Mouse (Mus musculus): ENCODE measurements around the gene Tedc2. TPM values are rescaled to one million over a fixed set of nuclear protein-coding genes. Genes with fewer than 3 reads are reported as not detected.

Tedc2 gene
- total and polyA plus RNA-seq, 3 experiments, result 22.6 to 24.6 TPM; not detected in 1

DNA sequence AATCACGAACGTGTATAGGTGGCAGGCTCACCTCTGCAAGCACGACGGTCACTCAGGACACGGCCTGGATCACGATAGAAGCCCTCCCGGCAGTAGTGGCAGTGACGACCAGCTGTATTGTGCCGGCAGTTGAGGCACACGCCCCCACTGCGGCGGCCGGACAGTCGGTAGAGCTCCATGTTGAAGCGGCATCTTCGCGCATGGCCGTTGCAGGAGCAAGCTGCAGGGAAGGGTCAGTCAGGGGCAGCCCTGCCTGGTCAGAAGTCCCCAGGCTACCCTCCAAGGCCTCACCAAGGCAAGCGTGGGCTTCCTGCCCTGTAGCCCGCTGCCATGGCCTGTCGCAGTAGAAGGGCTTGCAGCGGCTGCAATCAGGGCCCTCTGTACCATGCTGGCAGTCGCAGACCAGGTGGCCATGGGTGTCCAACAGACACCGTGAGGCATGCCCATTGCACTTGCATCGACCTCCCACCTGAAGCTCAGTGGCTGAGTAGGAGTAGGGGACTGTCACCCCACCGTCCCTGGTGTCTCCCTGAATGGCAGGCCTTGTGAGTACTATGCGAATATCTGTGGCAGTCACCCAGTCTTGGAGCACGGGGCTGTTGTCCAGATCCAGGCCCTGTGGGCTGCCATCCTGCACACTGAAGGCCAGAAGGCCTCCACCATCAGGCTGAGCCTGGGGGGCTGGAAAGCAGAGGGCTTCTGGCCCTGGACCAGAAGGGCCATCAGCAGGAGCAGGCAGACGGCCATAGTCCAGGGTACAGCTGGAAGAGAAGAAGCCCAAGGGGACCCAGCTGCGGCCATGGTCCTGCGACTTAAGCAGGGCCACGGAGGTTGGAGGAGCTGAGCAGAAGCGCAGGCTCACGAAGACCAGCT is 12.6 kb downstream of the Tedc2 start:
- DNase-seq (ENCODE audit: low read depth, low spot score), result no peak
- TF ChIP-seq USF1 (IDR thresholded peaks at IDR 0.05; ENCODE audit: low read depth, low read length), result no peak
- TF ChIP-seq MAX (IDR thresholded peaks at IDR 0.05; ENCODE audit: low read length), result no peak
- TF ChIP-seq SIN3A (IDR thresholded peaks at IDR 0.05; ENCODE audit: low read length), result no peak
- no peak for TF ChIP-seq ETS1 (IDR thresholded peaks at IDR 0.05; ENCODE audit: low read depth, low read length)
- TF ChIP-seq ZMIZ1 (IDR thresholded peaks at IDR 0.05; ENCODE audit: low read depth, low read length), result no peak
- TF ChIP-seq TBP (IDR thresholded peaks at IDR 0.05; ENCODE audit: low read depth, low read length), result no peak
- no peak for TF ChIP-seq E2F4 (IDR thresholded peaks at IDR 0.05; ENCODE audit: borderline replicate concordance, low read depth, low read length)
- TF ChIP-seq EP300 (IDR thresholded peaks at IDR 0.05; ENCODE audit: low read depth in 1 of 2, low read length in 2 of 2), result no peak
- TF ChIP-seq KAT2A (conservative IDR thresholded peaks at IDR 0.05; ENCODE audit: low read depth, low read length), result no peak
- no peak for TF ChIP-seq NELFE (IDR thresholded peaks at IDR 0.05; ENCODE audit: low read depth, low read length)
- TF ChIP-seq UBTF (IDR thresholded peaks at IDR 0.05; ENCODE audit: borderline replicate concordance, insufficient read depth, low read depth, low read length), result no peak
- H3K36me3 ChIP-seq (ENCODE audit: control insufficient read depth in 1 of 2, insufficient read depth in 2 of 2, low read length in 2 of 2), result peaks cover 0 to 26% of the 10 kb centered on the region in 2 experiments; a peak in 2 of 4 replicates
- peak overlapping the region; percentile 93 for H3K9ac ChIP-seq (ENCODE audit: control insufficient read depth, low read depth, low read length, poor library complexity, severe bottlenecking)
- H3K27me3 ChIP-seq (ENCODE audit: control insufficient read depth in 1 of 2, insufficient read depth in 2 of 2, low read length in 2 of 2), result no peaks in the 10 kb centered on the region
- H3K79me2 ChIP-seq (ENCODE audit: control insufficient read depth, insufficient read depth, low read length, poor library complexity), result peaks cover 31% of the 10 kb centered on the region
- peaks cover 6 to 38% of the 10 kb centered on the region in 2 experiments for H3K4me1 ChIP-seq (ENCODE audit: control insufficient read depth in 1 of 2, insufficient read depth in 2 of 2, low read length in 2 of 2)
- peak overlapping the region; percentile 56 for H3K27ac ChIP-seq (ENCODE audit: control insufficient read depth, low read depth, low read length)
- peak overlapping the region; percentile 49 to 63 for H3K4me3 ChIP-seq (ENCODE audit: control insufficient read depth in 1 of 2, insufficient read depth in 1 of 2, low read depth in 2 of 2, low read length in 2 of 2)
- no peaks in the 10 kb centered on the region for H3K9me3 ChIP-seq (replicated peaks; ENCODE audit: insufficient read depth, low read length)

DNA sequence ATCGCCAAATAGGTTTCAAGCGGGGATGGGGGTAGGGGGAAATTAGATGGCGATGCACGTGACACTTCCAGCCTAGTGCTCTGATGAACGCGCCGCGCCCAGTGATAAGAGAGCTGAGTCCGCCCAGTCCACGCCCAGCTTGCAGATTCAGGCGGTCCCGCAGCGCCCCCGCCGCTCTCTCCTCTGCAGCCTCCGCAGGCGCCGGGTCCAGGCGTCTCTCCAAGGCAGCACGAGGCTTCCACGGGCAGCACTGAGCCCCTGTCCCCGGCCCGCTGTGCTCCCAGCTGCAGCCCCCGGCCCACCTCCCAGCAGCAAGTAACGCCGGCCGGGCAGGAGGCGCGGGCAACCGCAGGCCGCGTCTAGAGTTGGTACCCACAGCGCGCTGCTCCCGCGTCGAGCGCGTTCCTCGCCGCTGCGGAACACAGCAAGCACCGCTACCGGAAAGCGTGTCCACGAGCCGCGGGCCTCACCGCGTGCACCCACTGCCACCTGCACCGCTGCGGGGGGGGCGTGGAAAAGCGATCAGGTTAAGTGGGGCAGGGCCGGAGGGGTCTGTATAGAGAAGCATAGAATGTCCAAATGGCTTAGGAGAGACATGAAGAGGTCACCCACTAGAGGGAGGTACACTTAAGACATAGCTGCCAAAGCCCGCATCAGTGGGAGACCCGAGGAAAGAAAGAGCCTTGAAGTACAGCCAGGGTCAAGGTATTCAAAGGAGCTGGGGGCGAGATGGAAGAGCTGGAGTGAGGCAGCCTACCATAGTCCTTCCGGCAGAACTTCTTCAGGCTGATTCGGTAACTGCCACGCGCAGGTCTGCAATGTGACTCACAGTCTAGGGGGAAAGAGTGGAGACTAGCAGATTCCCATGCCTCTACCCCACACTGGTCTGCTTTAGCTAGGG is 13.9 kb downstream of the Tedc2 start:
- peak overlapping the region; percentile 94 for H3K27ac ChIP-seq (ENCODE audit: control insufficient read depth, low read depth, low read length)
- H3K4me1 ChIP-seq (ENCODE audit: control insufficient read depth in 1 of 2, insufficient read depth in 2 of 2, low read length in 2 of 2), result peaks cover 9 to 50% of the 10 kb centered on the region in 2 experiments
- DNase-seq (ENCODE audit: low read depth, low spot score), result peak; percentile 94
- H3K9ac ChIP-seq (ENCODE audit: control insufficient read depth, low read depth, low read length, poor library complexity, severe bottlenecking), result peak overlapping the region; percentile 93
- H3K9me3 ChIP-seq (replicated peaks; ENCODE audit: insufficient read depth, low read length), result no peaks in the 10 kb centered on the region
- peak overlapping the region; percentile 63 to 73 for H3K4me3 ChIP-seq (ENCODE audit: control insufficient read depth in 1 of 2, insufficient read depth in 1 of 2, low read depth in 2 of 2, low read length in 2 of 2)
- H3K36me3 ChIP-seq (ENCODE audit: control insufficient read depth in 1 of 2, insufficient read depth in 2 of 2, low read length in 2 of 2), result peaks cover 0 to 36% of the 10 kb centered on the region in 2 experiments; a peak in 3 of 4 replicates
- H3K79me2 ChIP-seq (ENCODE audit: control insufficient read depth, insufficient read depth, low read length, poor library complexity), result peaks cover 40% of the 10 kb centered on the region
- no peaks in the 10 kb centered on the region for H3K27me3 ChIP-seq (ENCODE audit: control insufficient read depth in 1 of 2, insufficient read depth in 2 of 2, low read length in 2 of 2)
- TF ChIP-seq TCF12 (IDR thresholded peaks at IDR 0.05; ENCODE audit: low read depth, low read length) (0 out of 2 replicates have a peak, but pooled peaks have one; percentile 45), POLR2A (IDR thresholded peaks at IDR 0.05; ENCODE audit: control insufficient read depth in 1 of 2, insufficient read depth in 1 of 2, low read depth in 1 of 2, low read length in 2 of 2, poor library complexity in 1 of 2) (peak; percentile 68 to 80), MAX (IDR thresholded peaks at IDR 0.05; ENCODE audit: low read length) (peak; percentile 83), MYC (IDR thresholded peaks at IDR 0.05; ENCODE audit: low read depth, low read length) (0 out of 2 replicates have a peak, but pooled peaks have one; percentile 53), ZMIZ1 (IDR thresholded peaks at IDR 0.05; ENCODE audit: low read depth, low read length) (peak; percentile 48; the same call in 1 of the 2 replicates), NRF1 (IDR thresholded peaks at IDR 0.05; ENCODE audit: insufficient read depth, low read depth, low read length, poor library complexity, severe bottlenecking) (peak; percentile 32; the same call in 1 of the 2 replicates), SMC3 (IDR thresholded peaks at IDR 0.05; ENCODE audit: low read depth, low read length) (no peak), GATA1 (IDR thresholded peaks at IDR 0.05; ENCODE audit: low read depth, low read length) (peak; percentile 76), RAD21 (IDR thresholded peaks at IDR 0.05; ENCODE audit: low read depth, low read length) (no peak), KAT2A (conservative IDR thresholded peaks at IDR 0.05; ENCODE audit: low read depth, low read length) (no peak), CHD1 (IDR thresholded peaks at IDR 0.05; ENCODE audit: low read depth, low read length) (peak; percentile 65; the same call in 1 of the 2 replicates), MXI1 (IDR thresholded peaks at IDR 0.05; ENCODE audit: low read depth, low read length) (peak; percentile 40), NELFE (IDR thresholded peaks at IDR 0.05; ENCODE audit: low read depth, low read length) (peak; percentile 91), MEF2A (IDR thresholded peaks at IDR 0.05; ENCODE audit: extremely low read depth, insufficient replicate concordance, low read depth, low read length, poor library complexity, severe bottlenecking) (no peak), ETS1 (IDR thresholded peaks at IDR 0.05; ENCODE audit: low read depth, low read length) (peak; percentile 65), E2F4 (IDR thresholded peaks at IDR 0.05; ENCODE audit: borderline replicate concordance, low read depth, low read length) (0 out of 2 replicates have a peak, but pooled peaks have one; percentile 41), TBP (IDR thresholded peaks at IDR 0.05; ENCODE audit: low read depth, low read length) (peak; percentile 60), CHD2 (IDR thresholded peaks at IDR 0.05; ENCODE audit: low read length) (no peak), RCOR1 (IDR thresholded peaks at IDR 0.05; ENCODE audit: low read depth, low read length) (no peak), POLR2AphosphoS2 (IDR thresholded peaks at IDR 0.05; ENCODE audit: low read length) (0 out of 2 replicates have a peak, but pooled peaks have one; percentile 36)

All from MEL (cell line).